Mouse (Mus musculus): ENCODE measurements around the gene Olfml3. TPM values are rescaled to one million over a fixed set of nuclear protein-coding genes. Genes with fewer than 3 reads are reported as not detected.

The Olfml3 gene
- polyA plus RNA-seq (2015; fragmentation: Illumina TruSeq; extraction: RNeasy Lipid Tissue Mini Kit (QIAGEN cat#74804); ENCODE audit: low read depth, low replicate concordance): 11.0 TPM

GRCm38 (mm10) chr3:103737778-103738571 is at the start of gene Olfml3:
Gene Olfml3 (minus strand): TSS chr3:103738001.

GRCm38 (mm10) chr3:103739329-103739728 is 1.5 kb upstream of the Olfml3 start, which contains the start of gene Gm10964:
Gene Gm10964 (plus strand): TSS chr3:103739366.

Other genes with a start within 250 kb of the Olfml3 start
- gene Syt6, start 162.8 kb downstream of the Olfml3 start, polyA plus RNA-seq (2015; fragmentation: Illumina TruSeq; extraction: RNeasy Lipid Tissue Mini Kit (QIAGEN cat#74804); ENCODE audit: low read depth, low replicate concordance): 22.0 TPM
- not detected for gene Atg4a-ps, start 91.9 kb downstream of the Olfml3 start, polyA plus RNA-seq (2015; fragmentation: Illumina TruSeq; extraction: RNeasy Lipid Tissue Mini Kit (QIAGEN cat#74804); ENCODE audit: low read depth, low replicate concordance)
- not detected for gene Gm10964, start 1.4 kb upstream of the Olfml3 start, polyA plus RNA-seq (2015; fragmentation: Illumina TruSeq; extraction: RNeasy Lipid Tissue Mini Kit (QIAGEN cat#74804); ENCODE audit: low read depth, low replicate concordance)
- 46.8 TPM for gene Hipk1, start 53.6 kb upstream of the Olfml3 start, polyA plus RNA-seq (2015; fragmentation: Illumina TruSeq; extraction: RNeasy Lipid Tissue Mini Kit (QIAGEN cat#74804); ENCODE audit: low read depth, low replicate concordance)
- 8.1 TPM for gene Dclre1b, start 71.4 kb upstream of the Olfml3 start, polyA plus RNA-seq (2015; fragmentation: Illumina TruSeq; extraction: RNeasy Lipid Tissue Mini Kit (QIAGEN cat#74804); ENCODE audit: low read depth, low replicate concordance)
- gene Ap4b1, start 71.5 kb upstream of the Olfml3 start, polyA plus RNA-seq (2015; fragmentation: Illumina TruSeq; extraction: RNeasy Lipid Tissue Mini Kit (QIAGEN cat#74804); ENCODE audit: low read depth, low replicate concordance): 15.9 TPM
- gene Gm43064, start 71.6 kb upstream of the Olfml3 start, polyA plus RNA-seq (2015; fragmentation: Illumina TruSeq; extraction: RNeasy Lipid Tissue Mini Kit (QIAGEN cat#74804); ENCODE audit: low read depth, low replicate concordance): 0.24 TPM
- 1.5 TPM for gene Bcl2l15, start 94.6 kb upstream of the Olfml3 start, polyA plus RNA-seq (2015; fragmentation: Illumina TruSeq; extraction: RNeasy Lipid Tissue Mini Kit (QIAGEN cat#74804); ENCODE audit: low read depth, low replicate concordance)
- 0.79 TPM for gene Ptpn22, start 121.8 kb upstream of the Olfml3 start, polyA plus RNA-seq (2015; fragmentation: Illumina TruSeq; extraction: RNeasy Lipid Tissue Mini Kit (QIAGEN cat#74804); ENCODE audit: low read depth, low replicate concordance)
- gene Rsbn1, start 176.1 kb upstream of the Olfml3 start, polyA plus RNA-seq (2015; fragmentation: Illumina TruSeq; extraction: RNeasy Lipid Tissue Mini Kit (QIAGEN cat#74804); ENCODE audit: low read depth, low replicate concordance): 13.7 TPM
- 36.3 TPM for gene Phtf1, start 230.1 kb upstream of the Olfml3 start, polyA plus RNA-seq (2015; fragmentation: Illumina TruSeq; extraction: RNeasy Lipid Tissue Mini Kit (QIAGEN cat#74804); ENCODE audit: low read depth, low replicate concordance)

Data from brain, adult 10 weeks (tissue).